Mouse (Mus musculus) MEL (cell line): ENCODE measurements around the gene Tmem161a. TPM values are rescaled to one million over a fixed set of nuclear protein-coding genes. Genes with fewer than 3 reads are reported as not detected.

ENCODE experiments used
- BHLHE40 ChIP-seq: IDR thresholded peaks from 2 replicates; pipeline ENCODE4 v1.6.1; 2012; ENCODE audit warnings: low read depth, mild to moderate bottlenecking, inconsistent platforms, low read length, improper control_type of control experiment, borderline replicate concordance
- CHD1 ChIP-seq: IDR thresholded peaks from 2 replicates; pipeline ENCODE4 v1.6.1; 2012; ENCODE audit warnings: low read depth, mild to moderate bottlenecking, inconsistent platforms, low read length, improper control_type of control experiment
- CHD2 ChIP-seq: IDR thresholded peaks from 2 replicates; pipeline ENCODE4 v1.6.1; 2011; ENCODE audit warnings: low read length, improper control_type of control experiment
- CTCF ChIP-seq, 3 experiments: IDR thresholded peaks in 2 of 3; conservative IDR thresholded peaks in 1 of 3; 2 replicates each; pipeline ENCODE4 v1.5.1; 2011 to 2012; ENCODE audit warnings: low read length in 3 of 3, low read depth in 2 of 3, mild to moderate bottlenecking in 2 of 3, improper control_type of control experiment in 1 of 3, inconsistent platforms in 1 of 3, mixed read lengths in 1 of 3, moderate library complexity in 1 of 3; ENCODE audit not compliant: control insufficient read depth in 1 of 3, insufficient read depth in 1 of 3, poor library complexity in 1 of 3, severe bottlenecking in 1 of 3
- E2F4 ChIP-seq: IDR thresholded peaks from 2 replicates; pipeline ENCODE4 v1.6.1; 2011; ENCODE audit warnings: low read depth, low read length, improper control_type of control experiment, borderline replicate concordance
- ELF1 ChIP-seq: IDR thresholded peaks from 2 replicates; pipeline ENCODE4 v1.6.1; 2014; ENCODE audit warnings: low read depth, mild to moderate bottlenecking, inconsistent platforms, low read length, improper control_type of control experiment, moderate library complexity
- EP300 ChIP-seq, 2 experiments: IDR thresholded peaks; 2 replicates each; pipeline ENCODE4 v1.6.1; 2011; ENCODE audit warnings: improper control_type of control experiment in 2 of 2, low read length in 2 of 2, low read depth in 1 of 2, mild to moderate bottlenecking in 1 of 2
- ETS1 ChIP-seq: IDR thresholded peaks from 2 replicates; pipeline ENCODE4 v1.6.1; 2012; ENCODE audit warnings: low read depth, mild to moderate bottlenecking, inconsistent platforms, low read length, improper control_type of control experiment, moderate library complexity
- GABPA ChIP-seq: IDR thresholded peaks from 2 replicates; pipeline ENCODE4 v1.6.1; 2012; ENCODE audit warnings: low read depth, mild to moderate bottlenecking, inconsistent platforms, low read length, improper control_type of control experiment, moderate library complexity
- HCFC1 ChIP-seq: IDR thresholded peaks from 2 replicates; pipeline ENCODE4 v1.6.1; 2012; ENCODE audit warnings: low read depth, mild to moderate bottlenecking, inconsistent platforms, low read length, improper control_type of control experiment, moderate library complexity
- JUND ChIP-seq: IDR thresholded peaks from 2 replicates; pipeline ENCODE4 v1.6.1; 2011; ENCODE audit warnings: low read depth, mild to moderate bottlenecking, improper control_type of control experiment, low read length
- KAT2A ChIP-seq: conservative IDR thresholded peaks from 2 replicates; pipeline ENCODE4 v1.6.1; 2012; ENCODE audit warnings: low read depth, low read length, improper control_type of control experiment, inconsistent platforms
- MAZ ChIP-seq: IDR thresholded peaks from 2 replicates; pipeline ENCODE4 v1.6.1; 2012; ENCODE audit warnings: low read depth, mild to moderate bottlenecking, inconsistent platforms, low read length, improper control_type of control experiment
- MEF2A ChIP-seq: IDR thresholded peaks from 2 replicates; pipeline ENCODE4 v1.6.1; 2014; ENCODE audit warnings: low read depth, mild to moderate bottlenecking, inconsistent platforms, low read length, improper control_type of control experiment; ENCODE audit not compliant: poor library complexity, insufficient replicate concordance, severe bottlenecking; ENCODE audit errors: extremely low read depth
- MYB ChIP-seq: IDR thresholded peaks from 2 replicates; pipeline ENCODE4 v1.6.1; 2011; ENCODE audit warnings: mild to moderate bottlenecking, low read depth, low read length, improper control_type of control experiment
- NRF1 ChIP-seq: IDR thresholded peaks from 2 replicates; pipeline ENCODE4 v1.6.1; 2014; ENCODE audit warnings: low read depth, mild to moderate bottlenecking, inconsistent platforms, low read length, improper control_type of control experiment, moderate library complexity; ENCODE audit not compliant: poor library complexity, insufficient read depth, severe bottlenecking
- SIN3A ChIP-seq: IDR thresholded peaks from 2 replicates; pipeline ENCODE4 v1.6.1; 2012; ENCODE audit warnings: low read length, improper control_type of control experiment, inconsistent platforms
- SMC3 ChIP-seq: IDR thresholded peaks from 2 replicates; pipeline ENCODE4 v1.6.1; 2011; ENCODE audit warnings: low read depth, low read length, improper control_type of control experiment
- TAL1 ChIP-seq: IDR thresholded peaks from 2 replicates; pipeline ENCODE4 v1.6.1; 2012; ENCODE audit warnings: mild to moderate bottlenecking, inconsistent platforms, low read length, moderate library complexity, mixed read lengths
- TCF12 ChIP-seq: IDR thresholded peaks from 2 replicates; pipeline ENCODE4 v1.6.1; 2014; ENCODE audit warnings: low read depth, mild to moderate bottlenecking, inconsistent platforms, low read length, improper control_type of control experiment, moderate library complexity
- UBTF ChIP-seq: IDR thresholded peaks from 2 replicates; pipeline ENCODE4 v1.6.1; 2012; ENCODE audit warnings: low read depth, mild to moderate bottlenecking, inconsistent platforms, low read length, improper control_type of control experiment, moderate library complexity, borderline replicate concordance; ENCODE audit not compliant: insufficient read depth
- ZKSCAN1 ChIP-seq: IDR thresholded peaks from 2 replicates; pipeline ENCODE4 v1.6.1; 2012; ENCODE audit warnings: low read depth, mild to moderate bottlenecking, inconsistent platforms, low read length, improper control_type of control experiment, moderate library complexity
- ZMIZ1 ChIP-seq: IDR thresholded peaks from 2 replicates; pipeline ENCODE4 v1.6.1; 2012; ENCODE audit warnings: low read depth, mild to moderate bottlenecking, inconsistent platforms, low read length, improper control_type of control experiment, moderate library complexity
- polyA plus RNA-seq, 2 experiments: library from polyadenylated mRNA; stranded (reverse) in 1 of 2; unstranded in 1 of 2; fragments of >175 nt in 1 of 2; fragments of >200 nt in 1 of 2; gene quantifications; 2 replicates each; pipeline versions ENCODE4 v1.2.1 to v1.2.4; 2012; ENCODE audit warnings: low replicate concordance in 2 of 2, low read depth in 1 of 2; ENCODE audit not compliant: insufficient read length in 2 of 2, insufficient read depth in 1 of 2, missing spikeins in 1 of 2
- total RNA-seq: library from RNA; depleted of rRNA; stranded (reverse); fragments of 300-350 nt; gene quantifications from 2 replicates; pipeline ENCODE4 v1.2.3, GENCODE M21; 2012

Tmem161a gene
- total and polyA plus RNA-seq, 3 experiments: 50.7 to 51.4 TPM; not detected in 1

GRCm38 (mm10) chr8:70212112-70213055, 40.2 kb downstream of the Tmem161a start, which contains the start of gene Slc25a42 (continued):
- TF ChIP-seq SMC3: no peak
- TF ChIP-seq TAL1: no peak
- TF ChIP-seq CTCF (IDR thresholded peaks at IDR 0.05 in 2 of 3, conservative IDR thresholded peaks at IDR 0.05 in 1 of 3; ENCODE audit: control insufficient read depth in 1 of 3, insufficient read depth in 1 of 3, low read depth in 2 of 3, low read length in 3 of 3, poor library complexity in 1 of 3, severe bottlenecking in 1 of 3): no peak
- peak; percentile 89 for TF ChIP-seq SIN3A
- 0 out of 2 replicates have a peak, but pooled peaks have one; percentile 84 for TF ChIP-seq UBTF
- no peak; the same call in 1 of the 2 replicates for TF ChIP-seq KAT2A
- peak; percentile 70 for TF ChIP-seq CHD2
- TF ChIP-seq JUND: no peak
- 0 out of 2 replicates have a peak, but pooled peaks have one; percentile 67 for TF ChIP-seq E2F4
- no peak for TF ChIP-seq MEF2A
- peak; percentile 90; the same call in 1 of the 2 replicates for TF ChIP-seq MAZ
- peak; percentile 83 for TF ChIP-seq ZMIZ1
- TF ChIP-seq ETS1: peak; percentile 49; the same call in 1 of the 2 replicates
- TF ChIP-seq GABPA: no peak
- TF ChIP-seq CHD1: no peak
- peak; percentile 60 for TF ChIP-seq HCFC1
- peak; percentile 64 for TF ChIP-seq NRF1
- TF ChIP-seq ZKSCAN1: no peak
- peak; percentile 73 for TF ChIP-seq TCF12
- no peak for TF ChIP-seq BHLHE40
- no peak for TF ChIP-seq EP300 (IDR thresholded peaks at IDR 0.05; ENCODE audit: low read depth in 1 of 2, low read length in 2 of 2)
- TF ChIP-seq ELF1: peak; percentile 66
- TF ChIP-seq MYB: no peak
